Mouse (Mus musculus) megakaryocyte, embryonic 14.5 days (primary cell): Measurements from ENCODE around the gene Sgca.

Experiments used
- FLI1 ChIP-seq: IDR thresholded peaks from 2 replicates; pipeline ENCODE4 v1.6.1; 2012; ENCODE audit warnings: low read length, inconsistent platforms, mixed read lengths
- GATA1 ChIP-seq: IDR thresholded peaks from 3 replicates; pipeline ENCODE4 v1.6.1; 2012; ENCODE audit warnings: mixed read lengths, low read length, inconsistent platforms, borderline replicate concordance

- TF ChIP-seq GATA1, result no peak
- no peak for TF ChIP-seq FLI1
These were observed 47.4 kb upstream of the Sgca start for GRCm38 (mm10) chr11:95023481-95023880.
